Mouse (Mus musculus): ENCODE measurements at regions not wholly inside any gene's neighbourhood (a gene's known extent, or its start where the extent isn't known, plus 50 kb on each side); places are given as distances from the start of the nearest gene placed in this dataset.
A peak's percentile ranks its signal among the peaks of the same experiment; 100 is the strongest.

DNA sequence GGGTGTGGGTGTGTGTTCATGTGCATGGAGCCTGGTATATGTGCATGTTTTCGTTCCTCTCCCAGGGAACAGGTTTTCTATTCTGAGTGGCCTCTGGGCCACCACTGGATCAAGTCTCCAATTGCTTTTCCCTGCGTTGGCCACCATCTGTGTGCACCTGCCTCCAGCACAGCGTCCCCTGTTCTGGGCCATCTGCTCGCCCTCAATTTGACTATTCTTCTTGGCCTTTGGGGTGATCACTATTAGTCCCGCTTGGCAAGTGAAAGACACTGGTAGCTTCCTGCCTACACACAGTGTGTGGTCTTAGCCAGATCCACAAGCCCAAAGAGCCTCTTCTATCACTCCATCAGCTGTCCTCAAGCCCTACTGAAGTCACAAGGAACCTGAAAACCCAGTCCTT, 80.8 kb upstream of the Ppp1r26 start:
- H3K9ac ChIP-seq (ENCODE audit: low read depth, low read length) = no peak overlapping the region
- H3K9me3 ChIP-seq (ENCODE audit: control insufficient read depth, low read length) = no peaks in the 10 kb centered on the region
- 78% methylated on average over 5 of the region's 5 CpGs for WGBS

GRCm38 (mm10) chr2:28374838-28375237, 71.8 kb upstream of the Ppp1r26 start:
- Histone ChIP-seq H3K9ac (ENCODE audit: low read depth, low read length) (no peak overlapping the region), H3K9me3 (ENCODE audit: control insufficient read depth, low read length) (no peaks in the 10 kb centered on the region), H3K4me1 (ENCODE audit: control insufficient read depth, insufficient read depth, low read depth, low read length) (peaks cover 11% of the 10 kb centered on the region), H3K36me3 (ENCODE audit: control insufficient read depth, insufficient read depth, low read length) (no peaks in the 10 kb centered on the region), H3K4me3 (ENCODE audit: low read length) (no peak overlapping the region), H3K4me2 (ENCODE audit: low read length) (no peak overlapping the region), H3K27me3 (replicated peaks; ENCODE audit: control insufficient read depth, insufficient read depth, low read length) (no peaks in the 10 kb centered on the region), H3K27ac (ENCODE audit: low read depth, low read length) (no peak overlapping the region)
- peak; percentile 25; the same call in 1 of the 2 replicates for ATAC-seq
- 22% methylated on average over 3 of the region's 3 CpGs for WGBS

More for the DNA sequence above, 80.8 kb upstream of the Ppp1r26 start:
- Histone ChIP-seq H3K4me1 (ENCODE audit: control insufficient read depth, insufficient read depth, low read depth, low read length) (peaks cover 15% of the 10 kb centered on the region), H3K4me3 (ENCODE audit: low read length) (no peak overlapping the region), H3K4me2 (ENCODE audit: low read length) (no peak overlapping the region), H3K27me3 (replicated peaks; ENCODE audit: control insufficient read depth, insufficient read depth, low read length) (no peaks in the 10 kb centered on the region), H3K36me3 (ENCODE audit: control insufficient read depth, insufficient read depth, low read length) (no peaks in the 10 kb centered on the region), H3K27ac (ENCODE audit: low read depth, low read length) (no peak overlapping the region)
- no peak for ATAC-seq

DNA sequence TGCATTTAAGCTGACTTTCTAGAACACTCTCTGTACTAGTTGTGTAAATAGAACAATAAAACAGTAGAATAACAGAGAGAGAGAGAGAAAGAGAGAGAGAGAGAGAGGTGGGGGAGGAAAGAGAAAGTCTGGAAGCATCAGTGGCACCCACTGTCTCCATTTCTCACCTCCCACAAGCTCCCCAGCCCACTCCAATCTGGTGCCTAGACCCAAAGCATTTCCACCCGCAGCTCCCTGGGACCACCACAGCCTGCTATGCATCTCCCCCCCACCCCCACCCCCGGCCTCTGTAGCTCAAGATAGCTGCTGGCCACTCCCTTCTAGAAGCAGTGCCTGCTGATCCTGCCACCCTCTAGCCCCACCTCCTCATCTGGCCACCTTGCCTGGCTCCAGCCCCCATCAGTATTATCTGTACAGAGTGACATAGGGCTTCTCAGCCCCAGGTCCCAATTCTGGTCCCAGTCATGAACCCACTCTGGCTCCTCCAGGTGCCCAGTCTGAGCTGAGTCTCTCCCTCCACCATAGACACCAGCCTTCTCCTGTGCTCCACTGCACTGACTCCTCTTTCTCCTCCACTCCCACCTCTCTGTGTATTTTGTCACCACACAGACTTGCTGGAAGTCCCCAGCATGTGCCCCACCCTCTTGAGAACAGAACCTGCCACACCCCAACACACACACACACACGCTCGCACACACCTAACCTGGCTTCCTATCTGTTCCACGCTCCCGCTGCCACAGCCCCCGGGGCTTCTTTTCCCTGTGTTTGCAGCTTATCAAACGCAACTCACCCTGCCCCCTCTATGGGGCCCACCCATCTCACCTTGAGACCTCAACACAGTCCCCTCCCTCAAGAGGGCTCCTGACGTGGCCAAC, 68.4 kb upstream of the Ppp1r26 start:
- ATAC-seq = no peak
- Histone ChIP-seq H3K27me3 (replicated peaks; ENCODE audit: control insufficient read depth, insufficient read depth, low read length) (no peaks in the 10 kb centered on the region), H3K4me3 (ENCODE audit: low read length) (no peak overlapping the region), H3K27ac (ENCODE audit: low read depth, low read length) (no peak overlapping the region), H3K9me3 (ENCODE audit: control insufficient read depth, low read length) (no peaks in the 10 kb centered on the region), H3K4me2 (ENCODE audit: low read length) (no peak overlapping the region), H3K36me3 (ENCODE audit: control insufficient read depth, insufficient read depth, low read length) (no peaks in the 10 kb centered on the region), H3K9ac (ENCODE audit: low read depth, low read length) (no peak overlapping the region), H3K4me1 (ENCODE audit: control insufficient read depth, insufficient read depth, low read depth, low read length) (peaks cover 9% of the 10 kb centered on the region)
- 76% methylated on average over 9 of the region's 9 CpGs for WGBS

DNA sequence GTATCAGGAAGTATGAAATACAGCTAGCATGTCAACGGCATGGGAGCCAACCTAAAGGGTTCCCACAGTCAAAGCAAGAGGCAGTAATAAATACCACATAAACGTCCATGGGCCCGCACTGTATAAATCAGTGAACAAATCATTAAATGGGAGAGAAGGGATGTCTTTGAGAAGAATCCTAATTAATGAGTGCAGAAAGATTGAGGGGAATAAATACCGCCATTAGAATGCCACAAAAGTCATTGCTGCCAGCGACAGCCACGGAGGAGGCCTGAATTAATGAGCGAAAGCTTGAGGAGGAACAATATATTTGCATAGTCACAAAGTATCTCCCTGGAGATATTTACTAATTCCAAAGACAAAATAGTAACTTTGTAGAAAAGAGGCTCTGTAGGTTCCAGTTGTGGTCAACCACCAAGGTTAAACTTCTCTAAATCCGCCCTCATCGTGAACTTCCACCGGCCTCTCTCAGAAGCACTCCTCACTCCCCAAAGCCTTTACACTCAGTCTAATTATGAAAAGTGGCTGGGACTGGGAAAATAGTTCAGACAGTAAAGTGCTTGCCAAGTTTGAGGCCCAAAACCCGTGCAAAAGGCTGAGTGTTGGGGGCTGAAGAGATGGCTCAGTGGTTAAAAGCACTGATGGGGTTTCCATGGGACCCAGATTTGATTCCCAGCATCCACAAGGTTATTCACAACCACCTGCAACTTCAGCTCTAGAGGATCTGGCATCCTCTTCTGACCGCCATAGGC, 64.4 kb upstream of the Ppp1r26 start:
- Histone ChIP-seq H3K9me3 (ENCODE audit: control insufficient read depth, low read length) (no peaks in the 10 kb centered on the region), H3K4me2 (ENCODE audit: low read length) (no peak overlapping the region), H3K27me3 (replicated peaks; ENCODE audit: control insufficient read depth, insufficient read depth, low read length) (no peaks in the 10 kb centered on the region), H3K36me3 (ENCODE audit: control insufficient read depth, insufficient read depth, low read length) (no peaks in the 10 kb centered on the region), H3K4me3 (ENCODE audit: low read length) (no peak overlapping the region), H3K4me1 (ENCODE audit: control insufficient read depth, insufficient read depth, low read depth, low read length) (peaks cover 13% of the 10 kb centered on the region), H3K9ac (ENCODE audit: low read depth, low read length) (no peak overlapping the region), H3K27ac (ENCODE audit: low read depth, low read length) (no peak overlapping the region)
- no peak for ATAC-seq
- WGBS = 61% methylated on average over 12 of the region's 12 CpGs

DNA sequence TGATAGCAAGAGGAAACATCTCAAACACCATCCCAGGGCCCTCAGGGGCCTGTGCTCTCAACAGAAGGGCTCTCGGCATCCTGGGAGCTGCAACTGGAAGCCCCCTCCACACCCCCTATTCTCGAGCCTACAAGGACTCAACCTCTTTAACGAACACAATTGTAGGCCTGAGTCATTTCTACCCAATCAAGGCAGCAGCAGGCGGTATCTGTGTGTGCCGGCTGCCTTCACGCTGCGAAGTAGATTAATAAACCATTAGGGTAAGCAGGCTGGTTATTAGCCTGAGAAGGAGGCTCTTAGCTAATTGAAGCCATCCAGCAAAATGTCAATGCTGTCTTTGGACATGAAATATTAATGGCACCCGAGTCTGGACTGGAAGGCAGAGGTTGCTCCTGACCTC, 61.7 kb upstream of the Ppp1r26 start:
- peak; percentile 49; the same call in 1 of the 2 replicates for ATAC-seq
- H3K4me1 ChIP-seq (ENCODE audit: control insufficient read depth, insufficient read depth, low read depth, low read length) = peaks cover 24% of the 10 kb centered on the region
- H3K9me3 ChIP-seq (ENCODE audit: control insufficient read depth, low read length) = no peaks in the 10 kb centered on the region
- peak overlapping the region; percentile 60 for H3K27ac ChIP-seq (ENCODE audit: low read depth, low read length)
- H3K27me3 ChIP-seq (replicated peaks; ENCODE audit: control insufficient read depth, insufficient read depth, low read length) = no peaks in the 10 kb centered on the region
- H3K9ac ChIP-seq (ENCODE audit: low read depth, low read length) = no peak overlapping the region
- no peak overlapping the region for H3K4me2 ChIP-seq (ENCODE audit: low read length)
- H3K36me3 ChIP-seq (ENCODE audit: control insufficient read depth, insufficient read depth, low read length) = no peaks in the 10 kb centered on the region
- 36% methylated on average over 8 of the region's 8 CpGs for WGBS
- H3K4me3 ChIP-seq (ENCODE audit: low read length) = no peak overlapping the region

DNA sequence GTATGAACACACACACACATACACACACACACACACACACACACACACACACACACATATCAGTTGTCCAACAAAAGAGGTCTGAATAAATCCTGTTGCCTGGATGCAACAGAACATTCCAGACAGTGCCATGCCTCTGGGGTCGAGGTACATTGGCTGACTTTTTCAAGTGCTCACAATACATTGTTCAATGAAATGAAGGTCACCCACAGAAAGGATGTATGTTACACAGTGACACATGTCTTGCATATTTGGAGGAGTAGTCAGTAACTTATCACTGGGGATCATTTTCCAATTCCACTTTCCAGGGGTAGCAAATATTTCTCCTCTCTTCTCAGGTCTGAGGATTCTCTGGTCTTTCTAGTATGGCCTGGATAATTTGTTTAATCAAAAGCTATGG, 59.8 kb upstream of the Ppp1r26 start:
- ATAC-seq = no peak
- Histone ChIP-seq H3K27me3 (replicated peaks; ENCODE audit: control insufficient read depth, insufficient read depth, low read length) (no peaks in the 10 kb centered on the region), H3K4me2 (ENCODE audit: low read length) (no peak overlapping the region), H3K4me3 (ENCODE audit: low read length) (no peak overlapping the region), H3K9ac (ENCODE audit: low read depth, low read length) (no peak overlapping the region), H3K27ac (ENCODE audit: low read depth, low read length) (no peak overlapping the region), H3K36me3 (ENCODE audit: control insufficient read depth, insufficient read depth, low read length) (no peaks in the 10 kb centered on the region), H3K9me3 (ENCODE audit: control insufficient read depth, low read length) (no peaks in the 10 kb centered on the region), H3K4me1 (ENCODE audit: control insufficient read depth, insufficient read depth, low read depth, low read length) (peaks cover 16% of the 10 kb centered on the region)
- WGBS = 33% methylated on average over 1 of the region's 1 CpGs

DNA sequence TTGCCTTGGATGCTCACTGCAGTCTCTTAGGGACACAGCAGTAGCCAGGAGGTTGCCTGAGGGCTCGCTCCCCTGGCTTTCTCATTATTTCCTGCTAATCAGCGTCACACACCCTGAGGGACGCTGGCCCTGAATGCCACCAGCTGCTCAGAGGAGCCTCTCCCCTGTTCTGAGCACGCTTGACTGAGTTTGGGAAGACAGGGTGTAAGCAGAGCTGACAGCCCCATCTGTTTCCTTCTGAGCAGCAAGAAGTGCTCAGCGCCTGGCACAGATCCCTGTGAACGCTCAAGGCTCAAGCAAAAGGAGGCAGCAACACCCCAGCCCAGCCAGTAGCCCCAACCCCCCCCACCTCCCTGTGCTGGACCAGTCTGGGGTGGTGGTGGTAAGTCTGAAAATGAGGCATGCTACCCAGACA, 59.2 kb upstream of the Ppp1r26 start:
- 5% methylated on average over 6 of the region's 6 CpGs for WGBS

GRCm38 (mm10) chr2:28387926-28388325, 58.7 kb upstream of the Ppp1r26 start:
- Histone ChIP-seq H3K27me3 (replicated peaks; ENCODE audit: control insufficient read depth, insufficient read depth, low read length) (no peaks in the 10 kb centered on the region), H3K27ac (ENCODE audit: low read depth, low read length) (peak overlapping the region; percentile 45), H3K4me2 (ENCODE audit: low read length) (no peak overlapping the region), H3K36me3 (ENCODE audit: control insufficient read depth, insufficient read depth, low read length) (no peaks in the 10 kb centered on the region), H3K4me3 (ENCODE audit: low read length) (no peak overlapping the region), H3K9ac (ENCODE audit: low read depth, low read length) (no peak overlapping the region), H3K4me1 (ENCODE audit: control insufficient read depth, insufficient read depth, low read depth, low read length) (peaks cover 16% of the 10 kb centered on the region), H3K9me3 (ENCODE audit: control insufficient read depth, low read length) (no peaks in the 10 kb centered on the region)
- no peak for ATAC-seq
- WGBS = 62% methylated on average over 4 of the region's 4 CpGs

More for the DNA sequence above, 59.2 kb upstream of the Ppp1r26 start:
- H3K9me3 ChIP-seq (ENCODE audit: control insufficient read depth, low read length) = no peaks in the 10 kb centered on the region
- no peaks in the 10 kb centered on the region for H3K27me3 ChIP-seq (replicated peaks; ENCODE audit: control insufficient read depth, insufficient read depth, low read length)
- peak; percentile 87 for ATAC-seq
- H3K4me1 ChIP-seq (ENCODE audit: control insufficient read depth, insufficient read depth, low read depth, low read length) = peaks cover 16% of the 10 kb centered on the region
- no peak overlapping the region for H3K4me2 ChIP-seq (ENCODE audit: low read length)
- H3K36me3 ChIP-seq (ENCODE audit: control insufficient read depth, insufficient read depth, low read length) = no peaks in the 10 kb centered on the region
- H3K27ac ChIP-seq (ENCODE audit: low read depth, low read length) = peak overlapping the region; percentile 67
- H3K9ac ChIP-seq (ENCODE audit: low read depth, low read length) = no peak overlapping the region
- no peak overlapping the region for H3K4me3 ChIP-seq (ENCODE audit: low read length)

- no peak overlapping the region for H3K9ac ChIP-seq (ENCODE audit: low read depth, low read length)
- ATAC-seq = no peak
- 90% methylated on average over 5 of the region's 5 CpGs for WGBS
- no peak overlapping the region for H3K4me3 ChIP-seq (ENCODE audit: low read length)
- H3K36me3 ChIP-seq (ENCODE audit: control insufficient read depth, insufficient read depth, low read length) = no peaks in the 10 kb centered on the region
- H3K9me3 ChIP-seq (ENCODE audit: control insufficient read depth, low read length) = no peaks in the 10 kb centered on the region
- no peak overlapping the region for H3K27ac ChIP-seq (ENCODE audit: low read depth, low read length)
- H3K4me2 ChIP-seq (ENCODE audit: low read length) = no peak overlapping the region
- peaks cover 16% of the 10 kb centered on the region for H3K4me1 ChIP-seq (ENCODE audit: control insufficient read depth, insufficient read depth, low read depth, low read length)
- no peaks in the 10 kb centered on the region for H3K27me3 ChIP-seq (replicated peaks; ENCODE audit: control insufficient read depth, insufficient read depth, low read length)
Measured at GRCm38 (mm10) chr2:28389703-28390102, 56.9 kb upstream of the Ppp1r26 start.
